Mouse (Mus musculus) stomach, embryonic 14.5 days (tissue): Measurements from ENCODE around the gene Insr. TPM values are rescaled to one million over a fixed set of nuclear protein-coding genes. Genes with fewer than 3 reads are reported as not detected.
A peak's percentile ranks its signal among the peaks of the same experiment; 100 is the strongest.

Experiments
- ATAC-seq: fragments of 200-750 bp; cut with Nextera tagmentation; 2 replicates; pipeline ENCODE4 v1.8.0; 2017; ENCODE audit warnings: low read depth, moderate TSS enrichment; ENCODE audit not compliant: insufficient number of reproducible peaks, insufficient read depth, low FRiP score
- H3K27ac ChIP-seq: fragments of 300-500 bp; sonication (generic); 2 replicates; pipeline ENCODE4 v1.5.1; 2014; ENCODE audit warnings: mild to moderate bottlenecking, low read length, moderate library complexity, mixed read lengths
- H3K27me3 ChIP-seq: fragments of 300-500 bp; sonication (generic); 2 replicates; pipeline ENCODE4 v1.6.1; 2014; ENCODE audit warnings: low read length, control low read depth, mixed read lengths; ENCODE audit not compliant: control insufficient read depth, insufficient read depth
- H3K36me3 ChIP-seq: fragments of 300-500 bp; sonication (generic); 2 replicates; pipeline ENCODE4 v1.6.1; 2014; ENCODE audit warnings: mild to moderate bottlenecking, control low read depth, low read length, moderate library complexity, mixed read lengths; ENCODE audit not compliant: control insufficient read depth, insufficient read depth
- H3K4me1 ChIP-seq: fragments of 300-500 bp; sonication (generic); 2 replicates; pipeline ENCODE4 v1.6.1; 2014; ENCODE audit warnings: low read length, control low read depth, mixed read lengths; ENCODE audit not compliant: control insufficient read depth, insufficient read depth
- H3K4me2 ChIP-seq: fragments of 300-500 bp; sonication (generic); replicated peaks from 2 replicates; pipeline ENCODE4 v1.6.1; 2014; ENCODE audit warnings: low read depth, low read length, control low read depth
- H3K4me3 ChIP-seq: fragments of 300-500 bp; sonication (generic); 2 replicates; pipeline ENCODE4 v1.5.1; 2014; ENCODE audit warnings: low read depth, low read length, control low read depth
- H3K9ac ChIP-seq: fragments of 300-500 bp; sonication (generic); replicated peaks from 2 replicates; pipeline ENCODE4 v1.6.1; 2014; ENCODE audit warnings: low read depth, mild to moderate bottlenecking, control low read depth, low read length, moderate library complexity, mixed read lengths
- H3K9me3 ChIP-seq: fragments of 300-500 bp; sonication (generic); 2 replicates; pipeline ENCODE4 v1.6.1; 2016; ENCODE audit warnings: low read depth, low read length, control low read depth; ENCODE audit not compliant: control insufficient read depth
- WGBS: fragments of 180-500 bp; shearing (Covaris S2); extraction: QIAGEN DNeasy Blood & Tissue Kit; methylation state at CpG from one replicate; pipeline ENCODE4 v1.1.7; 2014; 5-methylcytosine and 5-hydroxymethylcytosine counted together
- polyA plus RNA-seq: library from polyadenylated mRNA; unstranded; fragments of >200 nt; fragmentation: Nextera tagmentation; extraction: Ambion mirVana; gene quantifications from 2 replicates; pipeline ENCODE4 v1.2.1, GENCODE M21; 2014

Insr gene
- polyA plus RNA-seq, 1 experiment from 2014 or later, result 40.8 TPM

GRCm38 (mm10) chr8:3221960-3222635, 57.3 kb downstream of the Insr start:
- Histone ChIP-seq H3K9ac (no peak overlapping the region), H3K27me3 (no peaks in the 10 kb centered on the region)

GRCm38 (mm10) chr8:3221047-3221959, 58.1 kb downstream of the Insr start:
- peak; percentile 99 for ATAC-seq
- peak overlapping the region; percentile 55 for H3K4me3 ChIP-seq

More at GRCm38 (mm10) chr8:3221960-3222635, 57.3 kb downstream of the Insr start:
- Histone ChIP-seq H3K4me1 (peaks cover 11% of the 10 kb centered on the region; the same call in 1 of the 2 replicates), H3K4me3 (peak overlapping the region; percentile 55), H3K27ac (peak overlapping the region; percentile 91; the same call in 1 of the 2 replicates), H3K36me3 (no peaks in the 10 kb centered on the region), H3K9me3 (no peaks in the 10 kb centered on the region), H3K4me2 (peak overlapping the region; percentile 64)
- 74% methylated on average over 6 of the region's 6 CpGs for WGBS
- ATAC-seq, result no peak

GRCm38 (mm10) chr8:3220502-3220901, 58.9 kb downstream of the Insr start:
- H3K9ac ChIP-seq, result no peak overlapping the region; the same call in 1 of the 2 replicates
- peaks cover 15% of the 10 kb centered on the region; the same call in 1 of the 2 replicates for H3K4me1 ChIP-seq
- WGBS, result 4% methylated on average over 9 of the region's 9 CpGs
- H3K4me3 ChIP-seq, result peak overlapping the region; percentile 55
- no peaks in the 10 kb centered on the region for H3K9me3 ChIP-seq
- H3K4me2 ChIP-seq, result peak overlapping the region; percentile 64
- peak; percentile 21; the same call in 1 of the 2 replicates for ATAC-seq
- no peaks in the 10 kb centered on the region for H3K36me3 ChIP-seq
- no peaks in the 10 kb centered on the region for H3K27me3 ChIP-seq
- H3K27ac ChIP-seq, result peak overlapping the region; percentile 66

More at GRCm38 (mm10) chr8:3221047-3221959, 58.1 kb downstream of the Insr start:
- Histone ChIP-seq H3K36me3 (no peaks in the 10 kb centered on the region), H3K27me3 (no peaks in the 10 kb centered on the region), H3K9me3 (no peaks in the 10 kb centered on the region), H3K4me2 (peak overlapping the region; percentile 64), H3K27ac (peak overlapping the region; percentile 91), H3K4me1 (peaks cover 14% of the 10 kb centered on the region; the same call in 1 of the 2 replicates), H3K9ac (peak overlapping the region; percentile 64)
- 2% methylated on average over 43 of the region's 43 CpGs for WGBS

GRCm38 (mm10) chr8:3219921-3220411, 59.5 kb downstream of the Insr start:
- Histone ChIP-seq H3K36me3 (no peaks in the 10 kb centered on the region), H3K4me2 (peak overlapping the region; percentile 64), H3K27me3 (no peaks in the 10 kb centered on the region), H3K4me3 (no peak overlapping the region), H3K9me3 (no peaks in the 10 kb centered on the region), H3K4me1 (peaks cover 20% of the 10 kb centered on the region; the same call in 1 of the 2 replicates), H3K27ac (peak overlapping the region; percentile 66; the same call in 1 of the 2 replicates), H3K9ac (no peak overlapping the region)
- ATAC-seq, result no peak
- 77% methylated on average over 12 of the region's 12 CpGs for WGBS

GRCm38 (mm10) chr8:3219266-3219665, 60.2 kb downstream of the Insr start:
- no peak for ATAC-seq

GRCm38 (mm10) chr8:3216541-3217092, 62.8 kb downstream of the Insr start:
- WGBS, result 77% methylated on average over 4 of the region's 4 CpGs
- ATAC-seq, result no peak
- no peak overlapping the region for H3K9ac ChIP-seq
- H3K36me3 ChIP-seq, result no peaks in the 10 kb centered on the region
- no peak overlapping the region for H3K4me3 ChIP-seq
- peaks cover 14% of the 10 kb centered on the region; the same call in 1 of the 2 replicates for H3K4me1 ChIP-seq
- H3K9me3 ChIP-seq, result no peaks in the 10 kb centered on the region
- no peak overlapping the region for H3K27ac ChIP-seq
- no peak overlapping the region for H3K4me2 ChIP-seq
- no peaks in the 10 kb centered on the region for H3K27me3 ChIP-seq

More at GRCm38 (mm10) chr8:3219266-3219665, 60.2 kb downstream of the Insr start:
- 73% methylated on average over 3 of the region's 3 CpGs for WGBS
- Histone ChIP-seq H3K27ac (no peak overlapping the region), H3K36me3 (no peaks in the 10 kb centered on the region), H3K9me3 (no peaks in the 10 kb centered on the region), H3K4me3 (no peak overlapping the region), H3K4me2 (no peak overlapping the region), H3K9ac (no peak overlapping the region), H3K4me1 (peaks cover 21% of the 10 kb centered on the region; the same call in 1 of the 2 replicates), H3K27me3 (no peaks in the 10 kb centered on the region)

GRCm38 (mm10) chr8:3215561-3215960, 63.9 kb downstream of the Insr start:
- Histone ChIP-seq H3K27ac (peak overlapping the region; percentile 48; the same call in 1 of the 2 replicates), H3K36me3 (peaks cover 2% of the 10 kb centered on the region; the same call in 1 of the 2 replicates)
- ATAC-seq, result peak; percentile 15; the same call in 1 of the 2 replicates

GRCm38 (mm10) chr8:3214601-3215000, 64.8 kb downstream of the Insr start:
- Histone ChIP-seq H3K4me3 (no peak overlapping the region), H3K9me3 (no peaks in the 10 kb centered on the region), H3K36me3 (peaks cover 3% of the 10 kb centered on the region; the same call in 1 of the 2 replicates), H3K27me3 (no peaks in the 10 kb centered on the region), H3K9ac (no peak overlapping the region), H3K27ac (no peak overlapping the region), H3K4me2 (no peak overlapping the region), H3K4me1 (peaks cover 10% of the 10 kb centered on the region; the same call in 1 of the 2 replicates)
- no peak for ATAC-seq
- WGBS, result 83% methylated on average over 1 of the region's 1 CpGs

More at GRCm38 (mm10) chr8:3215561-3215960, 63.9 kb downstream of the Insr start:
- H3K4me1 ChIP-seq, result peaks cover 14% of the 10 kb centered on the region; the same call in 1 of the 2 replicates
- H3K9ac ChIP-seq, result no peak overlapping the region
- H3K9me3 ChIP-seq, result no peaks in the 10 kb centered on the region
- no peak overlapping the region for H3K4me2 ChIP-seq
- H3K27me3 ChIP-seq, result no peaks in the 10 kb centered on the region
- no peak overlapping the region for H3K4me3 ChIP-seq
